Mouse (Mus musculus) C2C12 (cell line): ENCODE data around the gene Cflar.

ENCODE experiments used
- CEBPB ChIP-seq: IDR thresholded peaks from one replicate; pipeline ENCODE4 v1.6.1; 2011; ENCODE audit warnings: low read depth, mild to moderate bottlenecking, control low read depth, moderate library complexity
- CTCF ChIP-seq: IDR thresholded peaks from one replicate; pipeline ENCODE4 v1.5.1; 2011; ENCODE audit not compliant: control insufficient read depth, insufficient read depth, insufficient read length
- FOSL1 ChIP-seq: IDR thresholded peaks from one replicate; pipeline ENCODE4 v1.8.0; 2011; ENCODE audit warnings: mild to moderate bottlenecking, low read length; ENCODE audit not compliant: poor library complexity, insufficient read depth, severe bottlenecking
- MAX ChIP-seq: IDR thresholded peaks from one replicate; pipeline ENCODE4 v1.6.1; 2011; ENCODE audit warnings: mild to moderate bottlenecking, control low read depth
- MYOD1 ChIP-seq: IDR thresholded peaks from one replicate; pipeline ENCODE4 v1.6.1; 2011; ENCODE audit warnings: low read depth; ENCODE audit not compliant: control insufficient read depth, insufficient read length
- MYOG ChIP-seq: IDR thresholded peaks from one replicate; pipeline ENCODE4 v1.6.1; 2011; ENCODE audit not compliant: control insufficient read depth, insufficient read length; ENCODE audit errors: extremely low read depth
- USF1 ChIP-seq: IDR thresholded peaks from one replicate; pipeline ENCODE4 v1.6.1; 2011; ENCODE audit warnings: low read depth, mild to moderate bottlenecking, control low read depth, moderate library complexity

DNA sequence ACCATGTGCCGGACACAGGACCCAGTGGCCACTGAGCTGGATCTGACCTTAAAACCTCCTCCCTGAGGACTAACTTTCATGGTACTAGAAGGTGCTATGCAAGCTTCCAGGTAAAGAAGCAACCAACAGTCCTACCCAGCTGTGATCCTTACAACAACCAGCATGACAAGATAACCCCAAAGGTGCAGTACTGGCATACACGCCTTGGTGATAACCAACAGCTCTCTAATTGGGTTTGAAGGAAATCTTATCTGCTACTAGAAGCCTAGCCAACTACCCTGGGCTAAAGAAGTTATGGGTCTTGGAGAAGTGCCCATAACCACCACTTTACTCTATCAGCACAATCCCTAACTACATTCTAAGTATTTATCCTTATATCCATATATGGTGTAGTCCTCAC lies 75.0 kb downstream of the Cflar start:
- TF ChIP-seq USF1 (no peak), CTCF (no peak), CEBPB (no peak), MYOD1 (no peak), FOSL1 (no peak), MAX (no peak), MYOG (no peak)
